Mouse (Mus musculus): ENCODE measurements around the gene Sgcd.

- TF ChIP-seq CTCF (IDR thresholded peaks at IDR 0.05; ENCODE audit: borderline replicate concordance, extremely low read depth, insufficient read depth, insufficient read length): no peak
- no peak for TF ChIP-seq POLR2A (IDR thresholded peaks at IDR 0.05; ENCODE audit: borderline replicate concordance, extremely low read depth, insufficient read depth, insufficient read length, poor library complexity, severe bottlenecking)
These were observed 463.9 kb downstream of the Sgcd start for GRCm38 (mm10) chr11:47524845-47525244.
